Mouse (Mus musculus) neural tube, embryonic 13.5 days (tissue): ENCODE measurements at regions not wholly inside any gene's neighbourhood (a gene's known extent, or its start where the extent isn't known, plus 50 kb on each side); places are given as distances from the start of the nearest gene placed in this dataset.
A peak's percentile ranks its signal among the peaks of the same experiment; 100 is the strongest.

Experiments used
- ATAC-seq: fragments of 200-750 bp; cut with Nextera tagmentation; 2 replicates; pipeline ENCODE4 v1.8.0; 2017; ENCODE audit warnings: low read depth, mild to moderate bottlenecking, moderate TSS enrichment, moderate library complexity
- H3K27ac ChIP-seq: fragments of 300-500 bp; sonication (generic); replicated peaks from 2 replicates; pipeline ENCODE4 v1.5.1; 2015; ENCODE audit warnings: moderate library complexity, mild to moderate bottlenecking, inconsistent platforms
- H3K27me3 ChIP-seq: fragments of 300-500 bp; sonication (generic); 2 replicates; pipeline ENCODE4 v1.6.1; 2015; ENCODE audit warnings: mild to moderate bottlenecking, inconsistent platforms
- H3K36me3 ChIP-seq: fragments of 300-500 bp; sonication (generic); 2 replicates; pipeline ENCODE4 v1.6.1; 2015; ENCODE audit warnings: mild to moderate bottlenecking, inconsistent platforms
- H3K4me1 ChIP-seq: fragments of 300-500 bp; sonication (generic); replicated peaks from 2 replicates; pipeline ENCODE4 v1.6.1; 2015; ENCODE audit warnings: inconsistent platforms
- H3K4me2 ChIP-seq: fragments of 300-500 bp; sonication (generic); 2 replicates; pipeline ENCODE4 v1.6.1; 2015; ENCODE audit warnings: inconsistent platforms, mild to moderate bottlenecking, moderate library complexity
- H3K4me3 ChIP-seq: fragments of 300-500 bp; sonication (generic); 2 replicates; pipeline ENCODE4 v1.5.1; 2015; ENCODE audit warnings: mild to moderate bottlenecking, inconsistent platforms
- H3K9ac ChIP-seq: fragments of 300-500 bp; sonication (generic); 2 replicates; pipeline ENCODE4 v1.6.1; 2015; ENCODE audit warnings: moderate library complexity, mild to moderate bottlenecking, inconsistent platforms
- H3K9me3 ChIP-seq: fragments of 300-500 bp; sonication (generic); 2 replicates; pipeline ENCODE4 v1.6.1; 2016; ENCODE audit warnings: inconsistent platforms
- WGBS: fragments of 180-500 bp; shearing (Covaris S2); methylation state at CpG from one replicate; pipeline ENCODE4 v1.1.7; 2015; 5-methylcytosine and 5-hydroxymethylcytosine counted together

GRCm38 (mm10) chr11:114303636-114304354 lies 236.9 kb upstream of the Sdk2 start:
- no peak overlapping the region for H3K27ac ChIP-seq
- WGBS: 40% methylated on average over 13 of the region's 13 CpGs
- H3K36me3 ChIP-seq: no peaks in the 10 kb centered on the region
- no peaks in the 10 kb centered on the region for H3K27me3 ChIP-seq
- H3K4me3 ChIP-seq: no peak overlapping the region
- peaks cover 34% of the 10 kb centered on the region for H3K4me1 ChIP-seq
- H3K4me2 ChIP-seq: no peak overlapping the region
- peak; percentile 88 for ATAC-seq
- H3K9ac ChIP-seq: no peak overlapping the region
- H3K9me3 ChIP-seq: no peaks in the 10 kb centered on the region

GRCm38 (mm10) chr11:114300611-114301319 lies 233.9 kb upstream of the Sdk2 start:
- H3K27ac ChIP-seq: peak overlapping the region; percentile 71

GRCm38 (mm10) chr11:114296816-114297334 lies 230.0 kb upstream of the Sdk2 start:
- Histone ChIP-seq H3K9ac (no peak overlapping the region), H3K27ac (no peak overlapping the region), H3K4me3 (no peak overlapping the region), H3K36me3 (no peaks in the 10 kb centered on the region), H3K4me2 (no peak overlapping the region), H3K9me3 (no peaks in the 10 kb centered on the region), H3K4me1 (peaks cover 46% of the 10 kb centered on the region), H3K27me3 (no peaks in the 10 kb centered on the region)
- ATAC-seq: no peak
- 87% methylated on average over 10 of the region's 10 CpGs for WGBS

More at GRCm38 (mm10) chr11:114300611-114301319, 233.9 kb upstream of the Sdk2 start:
- Histone ChIP-seq H3K27me3 (no peaks in the 10 kb centered on the region), H3K4me1 (peaks cover 34% of the 10 kb centered on the region), H3K9me3 (no peaks in the 10 kb centered on the region), H3K36me3 (no peaks in the 10 kb centered on the region), H3K9ac (no peak overlapping the region), H3K4me3 (no peak overlapping the region), H3K4me2 (peak overlapping the region; percentile 13; the same call in 1 of the 2 replicates)
- WGBS: 30% methylated on average over 10 of the region's 10 CpGs
- peak; percentile 34; the same call in 1 of the 2 replicates for ATAC-seq

GRCm38 (mm10) chr11:114294511-114295250 lies 227.8 kb upstream of the Sdk2 start:
- 49% methylated on average over 5 of the region's 5 CpGs for WGBS
- Histone ChIP-seq H3K4me1 (peaks cover 29% of the 10 kb centered on the region), H3K9me3 (no peaks in the 10 kb centered on the region), H3K4me3 (no peak overlapping the region), H3K4me2 (no peak overlapping the region), H3K27me3 (no peaks in the 10 kb centered on the region), H3K27ac (peak overlapping the region; percentile 69), H3K36me3 (no peaks in the 10 kb centered on the region), H3K9ac (no peak overlapping the region; the same call in 1 of the 2 replicates)
- ATAC-seq: peak; percentile 70

- 87% methylated on average over 5 of the region's 5 CpGs for WGBS
- ATAC-seq: no peak
- H3K9me3 ChIP-seq: no peaks in the 10 kb centered on the region
- no peak overlapping the region for H3K4me2 ChIP-seq
- H3K27me3 ChIP-seq: no peaks in the 10 kb centered on the region
- no peak overlapping the region for H3K4me3 ChIP-seq
- peaks cover 32% of the 10 kb centered on the region for H3K4me1 ChIP-seq
- H3K27ac ChIP-seq: no peak overlapping the region
- no peak overlapping the region for H3K9ac ChIP-seq
- no peaks in the 10 kb centered on the region for H3K36me3 ChIP-seq
These were observed 224.4 kb upstream of the Sdk2 start for GRCm38 (mm10) chr11:114291258-114291657.

GRCm38 (mm10) chr11:114289946-114290345 lies 223.1 kb upstream of the Sdk2 start:
- Histone ChIP-seq H3K9me3 (no peaks in the 10 kb centered on the region), H3K36me3 (no peaks in the 10 kb centered on the region), H3K27me3 (no peaks in the 10 kb centered on the region), H3K4me1 (peaks cover 33% of the 10 kb centered on the region), H3K4me2 (no peak overlapping the region), H3K9ac (no peak overlapping the region), H3K27ac (no peak overlapping the region; the same call in 1 of the 2 replicates), H3K4me3 (no peak overlapping the region)
- ATAC-seq: no peak
- WGBS: 53% methylated on average over 1 of the region's 1 CpGs

GRCm38 (mm10) chr11:114284820-114285666 lies 218.2 kb upstream of the Sdk2 start:
- Histone ChIP-seq H3K4me2 (no peak overlapping the region), H3K27me3 (0 out of 2 replicates have a peak, but pooled peaks cover 6% of the 10 kb centered on the region), H3K9me3 (no peaks in the 10 kb centered on the region), H3K4me3 (no peak overlapping the region), H3K9ac (no peak overlapping the region), H3K4me1 (peaks cover 28% of the 10 kb centered on the region), H3K27ac (0 out of 2 replicates have a peak overlapping the region, but pooled peaks have one; percentile 38), H3K36me3 (no peaks in the 10 kb centered on the region)
- peak; percentile 67; the same call in 1 of the 2 replicates for ATAC-seq
- WGBS: 70% methylated on average over 20 of the region's 20 CpGs

GRCm38 (mm10) chr11:114283208-114283607 lies 216.4 kb upstream of the Sdk2 start:
- no peak overlapping the region for H3K4me2 ChIP-seq
- 49% methylated on average over 5 of the region's 5 CpGs for WGBS
- no peak for ATAC-seq
- peaks cover 24% of the 10 kb centered on the region for H3K4me1 ChIP-seq
- 0 out of 2 replicates have a peak, but pooled peaks cover 6% of the 10 kb centered on the region for H3K27me3 ChIP-seq
- H3K9ac ChIP-seq: no peak overlapping the region
- H3K9me3 ChIP-seq: no peaks in the 10 kb centered on the region
- no peak overlapping the region for H3K27ac ChIP-seq
- H3K4me3 ChIP-seq: no peak overlapping the region
- H3K36me3 ChIP-seq: no peaks in the 10 kb centered on the region

GRCm38 (mm10) chr11:114282566-114282965 lies 215.7 kb upstream of the Sdk2 start:
- Histone ChIP-seq H3K4me2 (no peak overlapping the region), H3K9me3 (no peaks in the 10 kb centered on the region), H3K9ac (no peak overlapping the region), H3K27me3 (0 out of 2 replicates have a peak, but pooled peaks cover 6% of the 10 kb centered on the region), H3K27ac (no peak overlapping the region), H3K4me1 (peaks cover 29% of the 10 kb centered on the region), H3K4me3 (no peak overlapping the region), H3K36me3 (no peaks in the 10 kb centered on the region)
- no peak for ATAC-seq
- WGBS: 77% methylated on average over 5 of the region's 5 CpGs

- no peaks in the 10 kb centered on the region for H3K9me3 ChIP-seq
- H3K4me3 ChIP-seq: no peak overlapping the region
- 0 out of 2 replicates have a peak, but pooled peaks cover 6% of the 10 kb centered on the region for H3K27me3 ChIP-seq
- 78% methylated on average over 9 of the region's 9 CpGs for WGBS
- H3K9ac ChIP-seq: no peak overlapping the region
- H3K4me1 ChIP-seq: peaks cover 30% of the 10 kb centered on the region
- H3K36me3 ChIP-seq: no peaks in the 10 kb centered on the region
- no peak for ATAC-seq
- H3K4me2 ChIP-seq: no peak overlapping the region
- H3K27ac ChIP-seq: no peak overlapping the region
These were observed 215.0 kb upstream of the Sdk2 start for GRCm38 (mm10) chr11:114281846-114282245.

- Histone ChIP-seq H3K36me3 (no peaks in the 10 kb centered on the region), H3K27me3 (0 out of 2 replicates have a peak, but pooled peaks cover 6% of the 10 kb centered on the region), H3K9ac (no peak overlapping the region), H3K27ac (no peak overlapping the region), H3K4me2 (no peak overlapping the region), H3K4me1 (peaks cover 30% of the 10 kb centered on the region), H3K4me3 (no peak overlapping the region), H3K9me3 (no peaks in the 10 kb centered on the region)
- WGBS: 79% methylated on average over 14 of the region's 14 CpGs
- no peak for ATAC-seq
These were observed 214.3 kb upstream of the Sdk2 start for GRCm38 (mm10) chr11:114281041-114281695.
